30 mouse cellular contexts compared by ENCODE assay signal in genomic region chr8:105846678-105847077, GRCm38 (mm10). TPM values are rescaled to one million over a fixed set of nuclear protein-coding genes. Genes with fewer than 3 reads are reported as not detected.
DNase-seq lines count a peak whose midpoint lies in the region; ATAC-seq and TF ChIP-seq lines count a peak whose summit lies in the region.
"Had no signal": no experiment of that assay in that cellular context is flagged by ENCODE, and none has a peak within 500 bp of the region (broad histone marks: within the 10 kb centered on the region; RNA-seq: fewer than 3 reads in every experiment).

No protein-coding gene starts in this region.

- H3K4me3 ChIP-seq in heart, embryonic 11.5 days (ENCODE audit: low read depth, low read length) = no peak overlapping the region
- no peak overlapping the region for H3K4me3 ChIP-seq in liver, embryonic 13.5 days (replicated peaks)
- no peak overlapping the region for H3K4me3 ChIP-seq in liver, postnatal 0 days (ENCODE audit: low read depth, low read length)
- H3K4me3 ChIP-seq in heart, postnatal 0 days (ENCODE audit: low read depth, low read length) = no peak overlapping the region
- H3K4me3 ChIP-seq: forebrain, embryonic 13.5 days; heart, adult 2 months; limb, embryonic 10.5 days; limb, embryonic 15.5 days had no signal

- H3K27me3 ChIP-seq in heart, embryonic 11.5 days (ENCODE audit: control insufficient read depth, insufficient read depth, low read length) = no peaks in the 10 kb centered on the region
- no peaks in the 10 kb centered on the region for H3K27me3 ChIP-seq in liver, embryonic 13.5 days
- H3K27me3 ChIP-seq in liver, postnatal 0 days (ENCODE audit: insufficient read depth, low read length) = no peaks in the 10 kb centered on the region
- no peaks in the 10 kb centered on the region for H3K27me3 ChIP-seq in heart, postnatal 0 days (ENCODE audit: control insufficient read depth, insufficient read depth, low read length)
- H3K27me3 ChIP-seq: forebrain, embryonic 13.5 days; limb, embryonic 15.5 days had no signal

- H3K4me2 ChIP-seq in heart, embryonic 11.5 days = no peak overlapping the region
- no peak overlapping the region for H3K4me2 ChIP-seq in liver, embryonic 13.5 days
- H3K4me2 ChIP-seq in liver, postnatal 0 days (ENCODE audit: low read depth, low read length) = no peak overlapping the region
- no peak overlapping the region for H3K4me2 ChIP-seq in heart, postnatal 0 days (ENCODE audit: low read depth, low read length)
- H3K4me2 ChIP-seq: forebrain, embryonic 13.5 days; hindbrain, embryonic 14.5 days; limb, embryonic 15.5 days; midbrain, embryonic 11.5 days had no signal

- peaks cover 37% of the 10 kb centered on the region for H3K36me3 ChIP-seq in heart, embryonic 11.5 days (ENCODE audit: control insufficient read depth, insufficient read depth, low read length)
- peaks cover 73% of the 10 kb centered on the region for H3K36me3 ChIP-seq in liver, embryonic 13.5 days
- H3K36me3 ChIP-seq in liver, postnatal 0 days (replicated peaks; ENCODE audit: insufficient read depth, low read length) = peaks cover 49% of the 10 kb centered on the region
- H3K36me3 ChIP-seq in heart, postnatal 0 days (replicated peaks; ENCODE audit: control insufficient read depth, insufficient read depth, low read length) = peaks cover 63% of the 10 kb centered on the region

- 0 out of 2 replicates have a peak, but pooled peaks have one; percentile 9 for ATAC-seq in heart, embryonic 11.5 days (replicated peaks; ENCODE audit: insufficient number of reproducible peaks, low FRiP score, low TSS enrichment)
- no peak for ATAC-seq in liver, embryonic 13.5 days (ENCODE audit: low read depth)
- no peak; the same call in 1 of the 2 replicates for ATAC-seq in liver, postnatal 0 days
- peak; percentile 65 for ATAC-seq in common myeloid progenitor, adult 5-6 weeks (replicated peaks; ENCODE audit: low read depth, poor library complexity, severe bottlenecking)
- ATAC-seq in heart, postnatal 0 days (ENCODE audit: insufficient read depth, low read depth) = peak; percentile 69
- ATAC-seq: CD4-positive, CD25-positive, alpha-beta regulatory T cell, adult 4 months; forebrain, embryonic 13.5 days; inflammation-experienced regulatory T-cells, adult 6 months; midbrain, embryonic 16.5 days had no signal

- no peak for TF ChIP-seq EP300 in liver, postnatal 0 days (IDR thresholded peaks at IDR 0.05; ENCODE audit: low read depth)
- no peak for TF ChIP-seq EP300 in heart, postnatal 0 days (IDR thresholded peaks at IDR 0.05; ENCODE audit: low read depth)

- peaks cover 6% of the 10 kb centered on the region for H3K4me1 ChIP-seq in heart, embryonic 11.5 days (ENCODE audit: control insufficient read depth, insufficient read depth, low read length)
- H3K4me1 ChIP-seq in liver, embryonic 13.5 days (replicated peaks) = peaks cover 29% of the 10 kb centered on the region
- peaks cover 7% of the 10 kb centered on the region for H3K4me1 ChIP-seq in liver, postnatal 0 days (ENCODE audit: insufficient read depth)
- H3K4me1 ChIP-seq in heart, postnatal 0 days (ENCODE audit: control insufficient read depth, insufficient read depth) = peaks cover 10% of the 10 kb centered on the region; the same call in 1 of the 2 replicates

- no peaks in the 10 kb centered on the region for H3K9me3 ChIP-seq in heart, embryonic 11.5 days (replicated peaks; ENCODE audit: control insufficient read depth, low read length)
- no peaks in the 10 kb centered on the region for H3K9me3 ChIP-seq in liver, embryonic 13.5 days (replicated peaks)
- no peaks in the 10 kb centered on the region for H3K9me3 ChIP-seq in liver, postnatal 0 days (ENCODE audit: low read length)
- H3K9me3 ChIP-seq in heart, postnatal 0 days (replicated peaks; ENCODE audit: control insufficient read depth, low read length) = no peaks in the 10 kb centered on the region
- H3K9me3 ChIP-seq: forebrain, embryonic 13.5 days; limb, embryonic 10.5 days; limb, embryonic 15.5 days had no signal

- no peak for TF ChIP-seq CTCF in liver, postnatal 0 days (IDR thresholded peaks at IDR 0.05; ENCODE audit: low read depth)
- TF ChIP-seq CTCF in heart, postnatal 0 days (IDR thresholded peaks at IDR 0.05; ENCODE audit: low read depth) = no peak

- no peak for DNase-seq in heart, postnatal 10 days
- DNase-seq in liver, embryonic 13.5 days = no peak
- DNase-seq in liver, postnatal 0 days = no peak
- DNase-seq in heart, postnatal 0 days (ENCODE audit: low spot score) = no peak
- DNase-seq in embryo, embryonic 9.5 days (ENCODE audit: extremely low spot score) = no peak
- DNase-seq in cerebellum, adult 18-20 months = no peak
- DNase-seq: adrenal gland, postnatal 36 days; cerebellum, adult 2 months; cerebellum, postnatal 14 days; gastrocnemius, postnatal 25 days; kidney, adult 11 months; kidney, postnatal 14 days; layer of hippocampus, adult 9-11 months; right cerebral cortex, postnatal 14 days; thymus, postnatal 4 days had no signal

- WGBS in heart, embryonic 11.5 days (ENCODE audit: insufficient replicate concordance) = 75% methylated on average over 11 of the region's 11 CpGs
- 49% methylated on average over 11 of the region's 11 CpGs for WGBS in liver, embryonic 13.5 days (ENCODE audit: insufficient replicate concordance)
- WGBS in liver, postnatal 0 days (ENCODE audit: insufficient replicate concordance) = 56% methylated on average over 11 of the region's 11 CpGs
- WGBS in heart, postnatal 0 days = 75% methylated on average over 11 of the region's 11 CpGs

- H3K9ac ChIP-seq in heart, embryonic 11.5 days (ENCODE audit: low read depth, low read length) = peak overlapping the region; percentile 34; the same call in 1 of the 2 replicates
- peak overlapping the region; percentile 13; the same call in 1 of the 2 replicates for H3K9ac ChIP-seq in liver, embryonic 13.5 days
- no peak overlapping the region for H3K9ac ChIP-seq in liver, postnatal 0 days (replicated peaks)
- H3K9ac ChIP-seq in heart, postnatal 0 days (replicated peaks; ENCODE audit: low read depth, low read length) = no peak overlapping the region
- H3K9ac ChIP-seq: forebrain, embryonic 13.5 days; hindbrain, embryonic 14.5 days; limb, embryonic 15.5 days had no signal

- peak overlapping the region; percentile 62; the same call in 1 of the 2 replicates for H3K27ac ChIP-seq in heart, embryonic 11.5 days (ENCODE audit: low read depth, low read length)
- 0 out of 2 replicates have a peak overlapping the region, but pooled peaks have one; percentile 9 for H3K27ac ChIP-seq in liver, embryonic 13.5 days
- H3K27ac ChIP-seq in liver, postnatal 0 days (ENCODE audit: low read depth) = no peak overlapping the region
- peak overlapping the region; percentile 43; the same call in 1 of the 2 replicates for H3K27ac ChIP-seq in heart, postnatal 0 days (ENCODE audit: low read depth)
- H3K27ac ChIP-seq: forebrain, embryonic 13.5 days; heart, adult 2 months; hindbrain, embryonic 14.5 days; limb, embryonic 10.5 days; limb, embryonic 15.5 days; macrophage had no signal

- intact Hi-C loops in heart, postnatal 10 days (cut with DNase I) = no loop called here

RNA-seq across cellular contexts. Expression of gene Cenpt, which starts 6.4 kb away (rescaled TPM):
- 45.7 and 47.9 TPM in 2 replicates for polyA plus RNA-seq in heart, embryonic 11.5 days (2014; fragmentation: Nextera tagmentation; extraction: Ambion mirVana)
- 1 to 10 TPM; 8.4 to 8.5 TPM for total RNA-seq in heart, postnatal 10 days (2021)
- 21.5 and 22.3 TPM in 2 replicates for polyA plus RNA-seq in liver, embryonic 13.5 days (2015; fragmentation: Nextera tagmentation; extraction: Ambion mirVana)
- polyA plus RNA-seq in liver, postnatal 0 days (2015; fragmentation: Nextera tagmentation; extraction: Ambion mirVana) = 8.9 and 9.0 TPM in 2 replicates
- total RNA-seq in common myeloid progenitor, adult 5-6 weeks (2017) = 13.4 and 16.9 TPM in 2 replicates
- total RNA-seq in heart, postnatal 0 days (2014; rRNA removed; ENCODE audit: low replicate concordance) = 28.3 and 32.2 TPM in 2 replicates
- 11.5 and 12.9 TPM in 2 replicates for polyA plus RNA-seq in heart, postnatal 0 days (2015; fragmentation: Nextera tagmentation; extraction: Ambion mirVana)

RNA-seq across cellular contexts. Expression of gene Thap11, which starts 8.3 kb away (rescaled TPM):
- polyA plus RNA-seq in heart, embryonic 11.5 days (2014; fragmentation: Nextera tagmentation; extraction: Ambion mirVana) = 47.2 and 49.8 TPM in 2 replicates
- total RNA-seq in heart, postnatal 10 days (2021) = 10 to 100 TPM; 27.5 to 31.9 TPM
- 38.2 and 40.7 TPM in 2 replicates for polyA plus RNA-seq in liver, embryonic 13.5 days (2015; fragmentation: Nextera tagmentation; extraction: Ambion mirVana)
- polyA plus RNA-seq in liver, postnatal 0 days (2015; fragmentation: Nextera tagmentation; extraction: Ambion mirVana) = 19.6 and 21.5 TPM in 2 replicates
- 23.6 and 24.3 TPM in 2 replicates for total RNA-seq in common myeloid progenitor, adult 5-6 weeks (2017)
- 59.5 and 81.1 TPM in 2 replicates for total RNA-seq in heart, postnatal 0 days (2014; rRNA removed; ENCODE audit: low replicate concordance)
- polyA plus RNA-seq in heart, postnatal 0 days (2015; fragmentation: Nextera tagmentation; extraction: Ambion mirVana) = 35.5 and 36.6 TPM in 2 replicates

RNA-seq across cellular contexts. Expression of gene Nutf2, which starts 13.7 kb away (rescaled TPM):
- 231 and 265 TPM in 2 replicates for polyA plus RNA-seq in heart, embryonic 11.5 days (2014; fragmentation: Nextera tagmentation; extraction: Ambion mirVana)
- total RNA-seq in heart, postnatal 10 days (2021) = 10 to 100 TPM; 41.9 to 46.2 TPM
- polyA plus RNA-seq in liver, embryonic 13.5 days (2015; fragmentation: Nextera tagmentation; extraction: Ambion mirVana) = 152 and 192 TPM in 2 replicates
- polyA plus RNA-seq in liver, postnatal 0 days (2015; fragmentation: Nextera tagmentation; extraction: Ambion mirVana) = 67.6 and 71.9 TPM in 2 replicates
- total RNA-seq in common myeloid progenitor, adult 5-6 weeks (2017) = 50.5 and 55.0 TPM in 2 replicates
- 19.4 and 38.0 TPM in 2 replicates for total RNA-seq in heart, postnatal 0 days (2014; rRNA removed; ENCODE audit: low replicate concordance)
- 135 and 147 TPM in 2 replicates for polyA plus RNA-seq in heart, postnatal 0 days (2015; fragmentation: Nextera tagmentation; extraction: Ambion mirVana)

RNA-seq across cellular contexts. Expression of gene Tsnaxip1, which starts 19.1 kb away (rescaled TPM):
- 0.07 and 0.13 TPM in 2 replicates for polyA plus RNA-seq in heart, embryonic 11.5 days (2014; fragmentation: Nextera tagmentation; extraction: Ambion mirVana)
- not detected for total RNA-seq in heart, postnatal 10 days (2021)
- polyA plus RNA-seq in liver, embryonic 13.5 days (2015; fragmentation: Nextera tagmentation; extraction: Ambion mirVana) = 0.06 and 0.08 TPM in 2 replicates
- polyA plus RNA-seq in liver, postnatal 0 days (2015; fragmentation: Nextera tagmentation; extraction: Ambion mirVana) = not detected in 2 replicates
- not detected in 2 replicates for total RNA-seq in common myeloid progenitor, adult 5-6 weeks (2017)
- not detected in 2 replicates for total RNA-seq in heart, postnatal 0 days (2014; rRNA removed; ENCODE audit: low replicate concordance)
- polyA plus RNA-seq in heart, postnatal 0 days (2015; fragmentation: Nextera tagmentation; extraction: Ambion mirVana) = 0.30 TPM in 1 of 2 replicates, not detected in the other
- total RNA-seq: adrenal gland, adult 18-20 months; adrenal gland, postnatal 36 days; gastrocnemius, postnatal 25 days; heart, adult 2 months; left cerebral cortex, postnatal 10 days had no signal
- polyA plus RNA-seq: inflammation-experienced regulatory T-cells, adult 6 months; macrophage; small intestine, adult 2 months had no signal

RNA-seq across cellular contexts. Expression of gene Ranbp10, which starts 19.5 kb away (rescaled TPM):
- 11.4 and 14.3 TPM in 2 replicates for polyA plus RNA-seq in heart, embryonic 11.5 days (2014; fragmentation: Nextera tagmentation; extraction: Ambion mirVana)
- 10 to 100 TPM; 24.2 to 24.5 TPM for total RNA-seq in heart, postnatal 10 days (2021)
- polyA plus RNA-seq in liver, embryonic 13.5 days (2015; fragmentation: Nextera tagmentation; extraction: Ambion mirVana) = 36.1 and 36.2 TPM in 2 replicates
- 18.9 and 20.9 TPM in 2 replicates for polyA plus RNA-seq in liver, postnatal 0 days (2015; fragmentation: Nextera tagmentation; extraction: Ambion mirVana)
- total RNA-seq in common myeloid progenitor, adult 5-6 weeks (2017) = 9.4 and 13.4 TPM in 2 replicates
- 8.7 and 10.5 TPM in 2 replicates for total RNA-seq in heart, postnatal 0 days (2014; rRNA removed; ENCODE audit: low replicate concordance)
- polyA plus RNA-seq in heart, postnatal 0 days (2015; fragmentation: Nextera tagmentation; extraction: Ambion mirVana) = 6.1 and 6.7 TPM in 2 replicates

Comparison
In these comparisons a context has a peak if more than half of its experiments do, and no peak if none do; other contexts are left out.
1. H3K9ac ChIP-seq: peak in heart, embryonic 11.5 days (single experiment) and liver, embryonic 13.5 days (single experiment); none in liver, postnatal 0 days (single experiment) and heart, postnatal 0 days (single experiment).
2. ATAC-seq: peak in heart, embryonic 11.5 days (single experiment), common myeloid progenitor, adult 5-6 weeks (single experiment) and heart, postnatal 0 days (single experiment); none in liver, embryonic 13.5 days (single experiment) and liver, postnatal 0 days (single experiment).